Mouse (Mus musculus) small intestine, adult 2 months (tissue): Measurements from ENCODE around the gene Samd4. TPM values are rescaled to one million over a fixed set of nuclear protein-coding genes. Genes with fewer than 3 reads are reported as not detected.

Experiments
- H3K27ac ChIP-seq: fragments of 200-500 bp; 2 replicates; pipeline ENCODE4 v1.5.1; 2012; ENCODE audit warnings: low read depth, low read length, control low read depth, inconsistent platforms; ENCODE audit not compliant: insufficient read depth
- H3K27me3 ChIP-seq: fragments of 200-500 bp; 2 replicates; pipeline ENCODE4 v1.6.1; 2012; ENCODE audit warnings: mild to moderate bottlenecking, moderate library complexity, low read length, inconsistent platforms; ENCODE audit not compliant: control insufficient read depth, insufficient read depth
- H3K36me3 ChIP-seq: fragments of 200-500 bp; 2 replicates; pipeline ENCODE4 v1.6.1; 2012; ENCODE audit warnings: mild to moderate bottlenecking, low read length, control low read depth, inconsistent platforms; ENCODE audit not compliant: control insufficient read depth, insufficient read depth
- H3K4me1 ChIP-seq: fragments of 200-500 bp; 2 replicates; pipeline ENCODE4 v1.6.1; 2012; ENCODE audit warnings: low read length, inconsistent platforms, mixed read lengths; ENCODE audit not compliant: control insufficient read depth, insufficient read depth, insufficient read length
- H3K4me3 ChIP-seq: fragments of 200-500 bp; 2 replicates; pipeline ENCODE4 v1.5.1; 2012; ENCODE audit warnings: low read depth, mild to moderate bottlenecking, control low read depth, inconsistent platforms, low read length, moderate library complexity
- CTCF ChIP-seq: fragments of 200-500 bp; IDR thresholded peaks from 2 replicates; pipeline ENCODE4 v1.5.1; 2012; ENCODE audit warnings: low read depth, mild to moderate bottlenecking, control low read depth, inconsistent platforms, low read length, moderate library complexity, mixed read lengths; ENCODE audit not compliant: insufficient replicate concordance, insufficient read length; ENCODE audit errors: extremely low read depth
- POLR2A ChIP-seq: fragments of 200-500 bp; IDR thresholded peaks from 2 replicates; pipeline ENCODE4 v1.6.1; 2012; ENCODE audit warnings: low read depth, mild to moderate bottlenecking, control low read depth, inconsistent platforms, low read length, moderate library complexity
- whole genome bisulfite sequencing: fragments of 180-500 bp; shearing (Covaris S2); methylation state at CpG from one replicate; pipeline ENCODE4 v1.1.7; 2018; 5-methylcytosine and 5-hydroxymethylcytosine counted together
- polyA plus RNA-seq: library from polyadenylated mRNA; depleted of rRNA; stranded (reverse); fragments of >200 nt; gene quantifications from 2 replicates; pipeline ENCODE4 v1.2.3, GENCODE M21; 2012

Gene Samd4
- polyA plus RNA-seq, 1 experiment: 3.2 TPM

DNA sequence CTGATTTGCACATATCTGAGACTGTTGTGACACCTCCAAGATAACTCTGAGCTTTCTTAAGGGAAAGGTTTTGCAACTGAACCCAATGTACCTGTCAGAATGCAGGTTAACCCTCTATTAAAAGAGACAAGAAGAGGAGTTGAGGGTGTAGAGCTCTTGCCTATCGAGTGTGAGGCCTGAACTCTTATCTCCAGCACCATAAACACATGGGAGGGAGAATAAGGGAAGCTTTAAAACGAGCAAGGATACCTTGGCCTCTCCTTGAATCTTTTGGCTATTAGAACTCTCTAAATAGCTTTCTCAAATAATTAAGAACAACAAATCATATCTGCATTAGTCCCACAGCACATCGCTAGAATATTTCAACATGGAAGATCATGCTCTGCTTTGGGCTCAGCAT, 135.0 kb downstream of the Samd4 start:
- 55% methylated on average over 3 of the region's 3 CpGs for WGBS
- no peak overlapping the region for H3K27ac ChIP-seq
- H3K36me3 ChIP-seq: no peaks in the 10 kb centered on the region
- no peak for TF ChIP-seq CTCF
- TF ChIP-seq POLR2A: no peak
- H3K4me1 ChIP-seq: no peaks in the 10 kb centered on the region
- no peak overlapping the region for H3K4me3 ChIP-seq
- no peaks in the 10 kb centered on the region for H3K27me3 ChIP-seq

DNA sequence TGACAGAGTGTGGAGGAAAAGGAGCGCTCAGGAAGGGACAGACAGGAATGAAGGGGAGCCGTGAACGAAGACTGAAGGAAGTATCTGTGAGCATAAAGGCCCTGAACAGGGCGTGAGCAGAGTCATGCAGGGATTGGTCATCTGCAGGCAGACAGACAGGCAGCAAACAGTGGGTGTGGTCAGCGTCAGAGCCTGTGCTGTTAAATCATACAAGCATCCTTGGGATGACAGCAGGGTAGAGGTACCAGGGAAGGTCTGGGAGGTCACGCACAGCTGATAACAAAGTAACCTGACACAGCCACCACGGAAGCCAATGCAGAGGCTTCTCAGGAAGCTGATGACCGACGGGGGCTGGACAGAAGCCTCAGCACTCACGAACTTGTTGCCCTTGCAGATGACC, 138.2 kb downstream of the Samd4 start:
- 30% methylated on average over 10 of the region's 10 CpGs for WGBS
- H3K27me3 ChIP-seq: no peaks in the 10 kb centered on the region
- TF ChIP-seq POLR2A (no peak), CTCF (no peak)
- H3K36me3 ChIP-seq: no peaks in the 10 kb centered on the region
- H3K4me1 ChIP-seq: no peaks in the 10 kb centered on the region
- no peak overlapping the region for H3K4me3 ChIP-seq
- no peak overlapping the region for H3K27ac ChIP-seq

DNA sequence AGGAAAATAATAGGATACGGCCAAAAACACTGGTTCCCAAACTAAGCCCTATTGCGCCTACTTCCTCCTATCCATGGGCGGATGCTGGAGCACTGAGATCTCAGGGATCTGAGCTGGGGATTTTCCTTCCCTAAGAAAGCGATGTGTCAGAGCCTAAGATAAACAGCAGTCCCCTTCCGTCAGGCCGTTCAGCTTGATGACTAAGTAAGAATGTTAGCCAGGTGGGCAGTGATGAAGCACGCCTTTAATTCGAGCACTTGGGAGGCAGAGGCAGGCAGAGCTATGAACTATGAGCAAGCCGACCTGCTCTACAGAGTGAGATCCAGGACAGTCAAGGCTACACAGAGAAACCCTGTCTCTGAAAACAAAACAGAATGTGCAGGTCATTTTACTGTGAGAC, 140.9 kb downstream of the Samd4 start:
- WGBS: 78% methylated on average over 9 of the region's 9 CpGs
- Histone ChIP-seq H3K4me1 (no peaks in the 10 kb centered on the region), H3K27ac (no peak overlapping the region), H3K4me3 (no peak overlapping the region), H3K36me3 (no peaks in the 10 kb centered on the region), H3K27me3 (no peaks in the 10 kb centered on the region)
- no peak for TF ChIP-seq POLR2A
- TF ChIP-seq CTCF: no peak

DNA sequence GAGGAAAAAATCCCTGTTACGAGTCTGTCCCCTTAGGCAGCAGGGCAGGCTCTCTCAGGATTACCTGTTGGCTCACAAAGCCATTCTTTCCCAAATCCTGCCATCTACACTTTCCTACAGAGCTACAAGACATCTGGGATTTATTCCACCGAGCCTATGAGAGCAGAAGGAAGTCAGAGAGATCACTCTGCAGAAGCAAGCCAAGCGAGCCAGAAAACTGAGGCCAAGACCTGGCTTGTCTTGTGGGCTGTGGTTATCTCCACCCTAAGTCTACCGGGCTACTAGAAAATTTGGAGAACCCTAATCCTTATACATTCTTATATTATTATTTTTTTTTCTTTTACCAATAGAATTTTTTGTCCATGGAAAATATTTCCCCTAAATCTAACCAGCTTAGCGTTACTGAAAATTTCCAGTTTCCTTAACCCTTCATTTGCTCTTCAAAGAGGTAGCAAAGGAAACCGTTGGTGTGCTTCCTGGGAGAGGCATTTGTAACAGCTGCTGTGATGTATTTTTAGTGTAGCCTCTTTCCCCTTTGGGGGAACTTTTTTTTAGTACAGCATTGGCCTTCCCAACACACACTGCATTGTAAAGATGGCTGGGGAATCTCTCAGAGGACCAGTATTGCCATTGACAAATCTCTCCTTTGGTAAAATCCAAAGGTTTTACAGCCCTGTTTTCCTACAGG, 144.9 kb downstream of the Samd4 start:
- Histone ChIP-seq H3K27me3 (no peaks in the 10 kb centered on the region), H3K36me3 (no peaks in the 10 kb centered on the region), H3K4me3 (no peak overlapping the region), H3K27ac (no peak overlapping the region), H3K4me1 (no peaks in the 10 kb centered on the region)
- 71% methylated on average over 6 of the region's 6 CpGs for WGBS
- TF ChIP-seq CTCF (no peak), POLR2A (no peak)

DNA sequence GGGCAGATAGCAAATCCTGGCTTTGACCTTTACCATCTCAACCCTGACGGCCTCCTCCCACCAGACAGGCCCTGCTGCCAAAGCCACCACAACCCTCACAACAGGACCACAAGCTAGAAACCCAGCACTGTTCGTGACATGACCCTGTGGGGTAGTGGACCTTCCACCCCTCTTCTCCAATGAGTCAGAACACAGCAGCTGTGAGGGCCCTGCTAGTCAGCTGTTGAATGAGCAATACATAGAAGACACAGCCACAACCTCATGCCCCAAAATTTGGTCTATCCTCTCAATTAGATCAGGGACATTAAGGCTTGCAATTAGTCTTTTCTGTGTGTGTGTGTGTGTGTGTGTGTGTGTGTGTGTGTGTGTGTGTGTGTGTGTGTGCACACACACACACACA, 148.9 kb downstream of the Samd4 start:
- WGBS: 60% methylated on average over 2 of the region's 2 CpGs
- no peak overlapping the region for H3K4me3 ChIP-seq
- no peaks in the 10 kb centered on the region for H3K36me3 ChIP-seq
- no peak overlapping the region for H3K27ac ChIP-seq
- no peaks in the 10 kb centered on the region for H3K4me1 ChIP-seq
- TF ChIP-seq POLR2A (no peak), CTCF (no peak)
- no peaks in the 10 kb centered on the region for H3K27me3 ChIP-seq

DNA sequence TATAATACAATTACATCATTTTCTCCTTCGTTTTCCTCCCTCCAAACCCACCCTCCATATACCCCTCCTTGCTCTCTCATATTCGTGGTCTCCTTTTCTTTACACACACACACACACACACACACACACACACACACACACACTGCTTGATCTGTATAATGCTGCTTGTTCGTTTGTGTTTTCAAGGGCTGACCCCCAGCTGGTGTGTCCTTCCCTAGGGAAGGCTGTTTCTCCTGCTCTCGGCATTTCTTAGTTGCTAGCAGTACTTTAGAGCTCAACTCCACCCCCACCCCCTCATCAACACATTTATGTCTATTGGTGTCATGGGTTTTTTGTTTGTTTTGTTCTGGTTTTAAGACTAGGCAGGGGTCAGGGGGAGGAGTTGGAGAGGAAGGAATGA, 149.5 kb downstream of the Samd4 start:
- Histone ChIP-seq H3K4me3 (no peak overlapping the region), H3K27me3 (no peaks in the 10 kb centered on the region), H3K4me1 (no peaks in the 10 kb centered on the region), H3K36me3 (no peaks in the 10 kb centered on the region), H3K27ac (no peak overlapping the region)
- WGBS: 41% methylated on average over 4 of the region's 4 CpGs
- TF ChIP-seq CTCF (no peak), POLR2A (no peak)

DNA sequence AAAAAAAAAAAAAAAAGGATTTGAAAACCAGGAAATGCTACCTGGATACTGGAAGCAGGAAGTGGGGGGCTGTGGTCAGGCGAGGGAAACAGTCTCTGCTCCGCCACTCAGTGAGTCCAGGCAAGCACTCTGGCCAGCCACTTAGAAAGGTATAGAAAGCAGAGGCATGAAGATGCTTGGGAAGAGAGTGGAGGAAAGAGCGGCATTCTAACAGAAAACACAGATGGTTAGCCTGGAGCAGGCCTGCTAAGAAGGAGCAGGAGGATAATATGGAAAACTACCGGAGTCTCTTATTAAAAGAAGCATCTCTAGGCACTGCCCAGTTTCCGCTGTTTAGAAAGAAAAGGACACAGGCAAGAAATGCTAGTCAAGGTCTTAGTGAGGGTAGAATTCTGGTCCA, 150.8 kb downstream of the Samd4 start:
- no peak overlapping the region for H3K4me3 ChIP-seq
- no peaks in the 10 kb centered on the region for H3K27me3 ChIP-seq
- H3K27ac ChIP-seq: no peak overlapping the region
- 78% methylated on average over 5 of the region's 5 CpGs for WGBS
- no peaks in the 10 kb centered on the region for H3K4me1 ChIP-seq
- no peaks in the 10 kb centered on the region for H3K36me3 ChIP-seq
- TF ChIP-seq POLR2A (no peak), CTCF (no peak)
